Mouse (Mus musculus) CD8-positive naive resting alpha-beta T cell, adult 2 months (primary cell): ENCODE data around the gene Cend1.
"Not testable (repeated sequence)": the region's sequence is repeated elsewhere in the genome, so short reads cannot be mapped to it uniquely, and the experiment has no call there.

Experiments used
- DNase-seq, 2 experiments: peaks; one replicate each; pipeline ENCODE4 v3.0.0; 2022; ENCODE audit warnings: low read depth in 2 of 2, low spot score in 2 of 2

Cend1 gene

GRCm38 (mm10) chr7:141430585-141431240 is 1.4 kb upstream of the Cend1 start:
- no peak for DNase-seq

GRCm38 (mm10) chr7:141429840-141430584 is 721 bp upstream of the Cend1 start:
- DNase-seq = no peak

GRCm38 (mm10) chr7:141428701-141429100 is 590 bp downstream of the Cend1 start:
- no peak for DNase-seq

- no peak for DNase-seq
These were observed 2.2 kb downstream of the Cend1 start for GRCm38 (mm10) chr7:141426948-141427730.

GRCm38 (mm10) chr7:141423811-141424210 is 5.5 kb downstream of the Cend1 start:
- DNase-seq = no peak

GRCm38 (mm10) chr7:141420030-141420702 is 9.1 kb downstream of the Cend1 start:
- DNase-seq = no peak

GRCm38 (mm10) chr7:141418970-141419369 is 10.3 kb downstream of the Cend1 start:
- no peak for DNase-seq

GRCm38 (mm10) chr7:141417731-141418681 is 11.3 kb downstream of the Cend1 start:
- DNase-seq = no peak

- DNase-seq = no peak
These were observed 13.0 kb downstream of the Cend1 start for GRCm38 (mm10) chr7:141416144-141416841.

GRCm38 (mm10) chr7:141413809-141414584 is 15.3 kb downstream of the Cend1 start, which contains the start of gene Gatd1:
Gatd1 (minus strand) TSS chr7:141414136.
- DNase-seq = peak; percentile 99

GRCm38 (mm10) chr7:141413331-141413730 is 16.0 kb downstream of the Cend1 start:
- no peak for DNase-seq

- DNase-seq = no peak
These were observed 17.6 kb downstream of the Cend1 start for GRCm38 (mm10) chr7:141411667-141412066.

- no peak for DNase-seq
These were observed 18.7 kb downstream of the Cend1 start for GRCm38 (mm10) chr7:141410631-141411030.

GRCm38 (mm10) chr7:141408833-141409232 is 20.5 kb downstream of the Cend1 start:
- peak; percentile 71 to 80 for DNase-seq

- DNase-seq = not testable (repeated sequence)
These were observed 21.6 kb downstream of the Cend1 start for GRCm38 (mm10) chr7:141407670-141408069.

GRCm38 (mm10) chr7:141405466-141405865 is 23.8 kb downstream of the Cend1 start:
- no peak for DNase-seq

- DNase-seq = peak; percentile 37 to 39
These were observed 26.0 kb downstream of the Cend1 start for GRCm38 (mm10) chr7:141403305-141403704.

GRCm38 (mm10) chr7:141395348-141395747 is 33.9 kb downstream of the Cend1 start:
- no peak for DNase-seq

- DNase-seq = peak; percentile 80 to 81
These were observed 34.5 kb downstream of the Cend1 start for GRCm38 (mm10) chr7:141394771-141395170.
